Mouse (Mus musculus) layer of hippocampus, adult 2 months (tissue): ENCODE data around the gene Srpr. TPM values are rescaled to one million over a fixed set of nuclear protein-coding genes. Genes with fewer than 3 reads are reported as not detected.
A peak's percentile ranks its signal among the peaks of the same experiment; 100 is the strongest.

Source experiments
- DNase-seq, 2 experiments: peaks; one replicate each; pipeline ENCODE4 v3.0.0; 2022; ENCODE audit warnings: low spot score in 2 of 2
- H3K27ac ChIP-seq: fragments of 200-600 bp; 2 replicates; pipeline ENCODE4 v1.8.1; 2022
- H3K4me3 ChIP-seq: fragments of 200-600 bp; 2 replicates; pipeline ENCODE4 v1.8.1; 2022; ENCODE audit warnings: mild to moderate bottlenecking
- CTCF ChIP-seq: fragments of 200-600 bp; conservative IDR thresholded peaks from 2 replicates; pipeline ENCODE4 v1.8.1; 2022; ENCODE audit warnings: antibody characterized with exemption, mild to moderate bottlenecking, moderate library complexity
- total RNA-seq, 2 experiments: library from RNA; stranded (reverse); gene quantifications; 2 replicates each; pipeline ENCODE4 v1.2.3; 2021

Gene Srpr
- total RNA-seq, 2 experiments from 2014 or later = 65.4 to 65.6 TPM

DNA sequence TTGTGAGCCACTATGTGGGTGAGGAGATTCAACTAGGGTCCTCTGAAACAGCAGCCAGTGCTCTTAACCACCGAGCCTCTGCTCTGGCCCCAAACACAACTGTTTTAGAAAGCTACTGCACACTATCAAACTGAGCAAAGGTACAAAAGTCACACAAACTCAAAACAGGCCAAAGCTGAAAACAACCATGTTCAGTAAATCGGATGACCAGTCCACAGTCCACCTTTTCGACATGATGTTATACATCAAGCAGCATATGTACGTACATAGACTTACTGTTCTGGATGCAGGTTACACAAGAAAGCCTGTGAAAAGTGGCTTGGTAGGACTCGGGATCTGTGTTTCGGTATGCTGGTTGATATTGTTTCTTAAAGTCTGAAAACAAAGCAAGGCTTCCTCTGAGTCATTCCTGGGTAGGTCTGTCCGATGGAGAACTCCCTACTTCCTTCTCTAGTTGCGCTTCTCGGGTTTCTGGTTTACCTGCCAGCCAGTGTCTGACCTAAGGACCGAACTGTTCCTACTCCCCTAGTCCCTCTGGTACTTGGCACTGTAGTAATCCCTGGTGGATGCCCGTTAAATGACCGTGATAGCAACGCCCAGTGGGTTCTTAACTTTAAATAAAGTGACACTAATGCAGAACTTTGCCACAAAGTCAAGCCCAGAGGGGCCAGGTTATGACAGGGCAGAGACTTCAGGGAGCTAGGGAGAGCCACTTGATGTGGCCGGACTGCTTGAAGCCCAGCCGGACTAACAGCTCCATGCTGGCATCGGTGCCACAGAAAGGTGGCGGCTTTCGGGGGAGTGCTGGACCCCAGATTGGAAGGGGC, 817 bp upstream of the Srpr start:
- no peak for DNase-seq
- no peak for TF ChIP-seq CTCF
- peak overlapping the region; percentile 67 for H3K27ac ChIP-seq
- H3K4me3 ChIP-seq = peak overlapping the region; percentile 73

DNA sequence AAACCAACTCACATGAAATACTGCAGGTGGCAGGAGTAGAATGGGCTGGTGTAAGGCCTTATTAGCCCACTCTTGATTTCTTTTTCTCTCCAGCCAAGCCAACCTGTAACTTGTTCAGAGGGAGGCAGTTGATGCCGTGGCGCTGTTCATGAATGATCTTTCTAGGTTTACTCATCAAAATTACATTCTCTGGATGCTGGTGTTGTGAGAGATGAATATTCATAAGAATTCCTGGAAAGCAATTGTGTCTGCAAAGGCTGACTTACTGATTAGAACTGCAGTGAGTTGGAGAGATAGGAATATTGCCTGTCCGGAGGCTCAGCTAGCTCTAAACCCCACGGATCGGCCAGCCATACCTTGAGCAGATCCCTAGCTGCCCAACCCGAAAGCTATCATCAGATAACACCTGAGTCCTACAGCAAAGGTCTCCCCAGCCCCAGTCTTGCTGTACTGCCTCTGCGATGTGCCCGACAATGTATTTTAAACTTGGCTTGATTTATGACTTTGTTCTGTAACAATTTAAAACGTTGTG, 620 bp downstream of the Srpr start:
- no peak for TF ChIP-seq CTCF

GRCm38 (mm10) chr9:35203536-35203935, 3.6 kb downstream of the Srpr start:
- no peak for DNase-seq
- TF ChIP-seq CTCF = no peak
- H3K4me3 ChIP-seq = no peak overlapping the region
- H3K27ac ChIP-seq = no peak overlapping the region

More for the DNA sequence above, 620 bp downstream of the Srpr start:
- Histone ChIP-seq H3K4me3 (peak overlapping the region; percentile 73), H3K27ac (peak overlapping the region; percentile 60; the same call in 1 of the 2 replicates)
- DNase-seq = no peak

DNA sequence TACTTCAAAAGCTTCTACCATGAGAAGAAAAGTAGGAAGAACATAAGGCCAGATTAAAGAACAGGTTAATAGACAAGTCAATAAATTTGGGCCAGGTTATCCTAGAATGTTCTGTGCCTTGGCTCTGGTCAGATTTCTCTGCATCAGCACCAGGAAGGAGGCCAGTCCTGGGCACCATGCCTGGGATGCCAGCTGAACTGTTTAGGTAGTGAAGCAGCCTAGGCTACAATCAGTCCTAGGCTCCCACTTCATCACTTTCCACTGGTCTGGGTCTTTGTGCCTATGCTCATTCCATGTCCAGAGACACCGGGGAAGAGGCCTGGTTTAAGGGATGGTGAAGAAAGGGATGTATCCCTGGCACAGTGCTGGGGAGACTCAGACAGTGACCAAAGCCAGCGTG, 4.4 kb downstream of the Srpr start:
- no peak for DNase-seq

DNA sequence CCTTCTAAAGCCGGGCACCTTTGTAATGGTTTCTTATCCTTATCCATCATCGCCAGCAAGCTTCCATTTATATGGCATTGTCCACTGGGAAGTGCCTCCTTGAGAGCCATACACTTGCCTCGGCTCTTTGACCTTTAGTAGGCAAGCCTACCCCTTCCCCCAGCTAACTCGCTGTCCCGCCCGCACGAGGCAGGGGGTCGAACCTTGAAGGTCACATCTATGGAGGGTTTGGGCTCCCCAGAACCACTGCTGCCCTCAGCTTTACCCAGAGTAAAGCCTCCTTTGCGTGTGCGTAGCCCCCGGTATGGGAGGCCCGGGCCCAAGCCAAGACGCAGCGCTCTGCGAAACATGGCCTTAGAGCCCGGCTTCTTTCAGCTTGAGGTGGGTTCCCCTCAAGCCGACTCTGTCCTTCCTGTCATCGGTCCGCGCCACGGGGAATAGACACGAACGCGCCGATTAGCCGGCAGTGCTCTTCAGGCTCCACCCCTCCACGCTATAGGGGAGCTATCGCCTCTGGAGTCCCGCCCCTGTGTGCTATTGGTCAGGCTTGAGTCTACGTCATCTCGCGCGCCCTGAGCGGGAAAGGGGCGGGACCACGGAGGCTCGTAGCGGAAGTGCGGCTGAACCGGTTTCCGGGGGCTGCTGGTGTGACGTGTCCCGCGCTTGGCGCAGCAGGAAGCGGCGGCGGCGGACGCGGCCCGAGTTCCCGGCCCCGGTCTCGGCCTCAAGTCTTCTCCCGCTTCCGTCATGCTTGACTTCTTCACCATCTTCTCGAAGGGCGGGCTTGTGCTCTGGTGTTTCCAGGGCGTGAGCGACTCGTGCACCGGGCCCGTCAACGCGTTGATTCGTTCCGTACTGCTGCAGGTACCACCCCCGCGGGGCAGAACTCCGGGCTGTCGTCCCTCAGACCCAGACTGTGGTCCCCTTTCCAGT, 10.8 kb downstream of the Srpr start, which contains the start of gene Foxred1:
Foxred1 (minus strand) TSS at position 514 of the 933 bp plus-strand sequence.
- H3K4me3 ChIP-seq = peak within 1 kb of the TSS; percentile 99
- no peak for TF ChIP-seq CTCF
- DNase-seq = peak; percentile 99
- peak within 1 kb of the TSS; percentile 97 for H3K27ac ChIP-seq

More for the DNA sequence above, 4.4 kb downstream of the Srpr start:
- TF ChIP-seq CTCF = no peak
- Histone ChIP-seq H3K27ac (no peak overlapping the region), H3K4me3 (no peak overlapping the region)

- TF ChIP-seq CTCF = no peak
- peak overlapping the region; percentile 97 for H3K27ac ChIP-seq
Measured at GRCm38 (mm10) chr9:35211573-35212511, 11.9 kb downstream of the Srpr start.

DNA sequence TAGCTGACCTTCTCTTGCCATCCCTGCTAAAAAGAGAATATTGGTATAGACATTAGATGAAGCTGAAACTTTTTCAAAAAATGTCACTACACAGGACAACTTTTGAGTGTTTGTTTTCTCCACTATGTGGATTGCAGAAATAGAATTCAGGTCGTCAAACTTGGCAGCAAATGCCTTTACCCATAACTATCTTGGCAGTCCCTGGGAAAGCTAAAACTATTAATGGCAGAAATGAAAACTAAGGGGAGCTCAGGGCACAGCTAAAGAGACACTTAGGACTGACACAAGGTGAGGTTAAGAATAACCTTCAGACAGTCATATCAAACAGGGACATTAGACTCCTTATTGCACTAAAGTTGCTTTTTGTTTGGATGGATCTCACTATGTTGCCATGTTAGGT, 18.0 kb downstream of the Srpr start:
- H3K4me3 ChIP-seq = no peak overlapping the region
- no peak for TF ChIP-seq CTCF

More at GRCm38 (mm10) chr9:35211573-35212511, 11.9 kb downstream of the Srpr start:
- peak overlapping the region; percentile 99 for H3K4me3 ChIP-seq
- no peak for DNase-seq

DNA sequence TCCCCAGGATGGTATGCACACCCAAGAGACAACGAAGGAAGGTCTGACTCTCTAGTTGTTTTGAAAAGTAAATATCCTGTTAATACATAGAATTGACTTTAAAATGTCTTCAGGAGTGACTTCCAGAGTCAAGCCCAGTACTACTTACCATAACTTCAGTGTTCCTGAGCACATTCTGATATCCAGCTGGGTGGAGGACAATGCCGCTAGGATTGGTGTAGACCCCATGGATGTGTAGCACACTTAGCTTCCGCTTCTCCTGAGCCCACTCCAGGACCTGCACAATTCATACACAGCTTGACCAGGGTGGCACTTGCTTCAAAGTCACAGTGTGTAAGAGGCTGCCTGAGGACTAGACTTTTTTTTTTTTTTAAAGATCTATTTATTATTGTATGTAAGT, 23.5 kb downstream of the Srpr start:
- H3K4me3 ChIP-seq = no peak overlapping the region
- H3K27ac ChIP-seq = no peak overlapping the region
- no peak for TF ChIP-seq CTCF
- no peak for DNase-seq

More for the DNA sequence above, 18.0 kb downstream of the Srpr start:
- H3K27ac ChIP-seq = no peak overlapping the region
- no peak for DNase-seq

GRCm38 (mm10) chr9:35228671-35229070, 28.7 kb downstream of the Srpr start:
- Histone ChIP-seq H3K4me3 (no peak overlapping the region), H3K27ac (no peak overlapping the region)
- no peak for DNase-seq
- TF ChIP-seq CTCF = no peak

DNA sequence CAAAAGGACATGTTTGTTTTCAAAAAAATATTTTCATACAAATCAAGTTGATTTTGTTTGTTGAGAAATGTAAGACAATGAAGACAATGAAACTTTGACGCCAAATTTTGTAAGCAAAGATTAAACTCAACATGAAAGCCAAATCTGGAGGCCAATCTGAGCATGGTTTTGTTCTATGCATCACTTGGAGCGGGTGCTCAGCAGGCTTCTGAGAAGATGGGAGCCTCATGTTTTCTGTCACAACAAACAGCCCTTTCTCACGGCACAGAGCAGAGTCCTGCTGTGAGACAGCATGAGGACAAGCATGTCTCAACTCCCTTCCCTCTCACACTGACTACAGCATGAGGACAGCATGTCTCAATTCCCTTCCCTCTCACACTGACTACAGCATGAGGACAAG, 36.0 kb downstream of the Srpr start:
- no peak for DNase-seq
- no peak for TF ChIP-seq CTCF
- Histone ChIP-seq H3K27ac (peak overlapping the region; percentile 6; the same call in 1 of the 2 replicates), H3K4me3 (no peak overlapping the region)

DNA sequence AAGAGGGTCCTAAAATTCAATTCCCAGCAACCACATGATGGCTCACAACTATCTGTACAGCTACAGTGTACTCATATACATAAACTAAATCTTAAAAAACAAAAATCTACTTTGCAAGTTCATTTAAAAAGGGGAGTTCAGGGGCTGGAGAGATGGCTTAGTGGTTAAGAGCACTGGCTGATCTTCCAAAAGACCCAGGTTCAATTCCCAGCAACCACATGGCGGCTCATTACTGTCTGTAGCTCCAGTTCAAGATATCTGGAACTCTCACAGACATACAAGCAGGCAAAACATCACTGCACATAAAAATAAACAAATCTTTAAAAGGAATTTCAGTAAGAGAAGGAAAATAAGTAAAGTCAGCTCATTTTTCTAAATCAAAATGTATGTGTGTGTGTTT, 38.4 kb downstream of the Srpr start:
- H3K4me3 ChIP-seq = no peak overlapping the region
- DNase-seq = no peak
- H3K27ac ChIP-seq = peak overlapping the region; percentile 37; the same call in 1 of the 2 replicates
- no peak for TF ChIP-seq CTCF
